ENCODE assay signal across 11 mouse cellular contexts in genomic region chr14:103785096-103785965, GRCm38 (mm10). TPM values are rescaled to one million over a fixed set of nuclear protein-coding genes. Genes with fewer than 3 reads are reported as not detected.
A peak's percentile ranks its signal among the peaks of the same experiment; 100 is the strongest.
DNase-seq lines count a peak whose midpoint lies in the region; ATAC-seq lines count a peak whose summit lies in the region.
"Had no signal": no experiment of that assay in that cellular context is flagged by ENCODE, and none has a peak within 500 bp of the region (broad histone marks: within the 10 kb centered on the region; RNA-seq: fewer than 3 reads in every experiment).

No protein-coding gene starts in this region.

- no peak for DNase-seq in kidney, adult 11 months
- DNase-seq in c-Kit-positive CD71-negative TER-119-negative erythroid progenitor cells, embryonic 14.5 days (ENCODE audit: low read depth): peak; percentile 33
- peak; percentile 5 for DNase-seq in naive thymus-derived CD4-positive, alpha-beta T cell, adult 2 months (ENCODE audit: low read depth)
- no peak for DNase-seq in urinary bladder, adult 18-20 months (ENCODE audit: low spot score in 2 of 2)
- DNase-seq in cerebellum, adult 9-11 months: no peak
- DNase-seq in T-cell, adult 2 months (ENCODE audit: low spot score): no peak

- H3K36me3 ChIP-seq in kidney, embryonic 16.5 days (ENCODE audit: insufficient read depth, low read length): no peaks in the 10 kb centered on the region
- H3K36me3 ChIP-seq in intestine, embryonic 16.5 days (ENCODE audit: control insufficient read depth, insufficient read depth, low read length): no peaks in the 10 kb centered on the region
- H3K36me3 ChIP-seq: hindbrain, embryonic 15.5 days; limb, embryonic 13.5 days; neural tube, embryonic 12.5 days had no signal

- no peaks in the 10 kb centered on the region for H3K27me3 ChIP-seq in kidney, embryonic 16.5 days (ENCODE audit: insufficient read depth, low read length)
- H3K27me3 ChIP-seq in intestine, embryonic 16.5 days (replicated peaks; ENCODE audit: control insufficient read depth, insufficient read depth, low read length): no peaks in the 10 kb centered on the region
- H3K27me3 ChIP-seq: hindbrain, embryonic 15.5 days; limb, embryonic 13.5 days; neural tube, embryonic 12.5 days had no signal

- H3K4me1 ChIP-seq in kidney, embryonic 16.5 days (ENCODE audit: insufficient read depth, low read length): no peaks in the 10 kb centered on the region
- H3K4me1 ChIP-seq in intestine, embryonic 16.5 days (ENCODE audit: control insufficient read depth, insufficient read depth, low read length): no peaks in the 10 kb centered on the region
- H3K4me1 ChIP-seq: hindbrain, embryonic 15.5 days; limb, embryonic 13.5 days; neural tube, embryonic 12.5 days had no signal

- 43% methylated on average over 9 of the region's 9 CpGs for WGBS in kidney, embryonic 16.5 days
- 48% methylated on average over 9 of the region's 9 CpGs for WGBS in intestine, embryonic 16.5 days

- no peaks in the 10 kb centered on the region for H3K9me3 ChIP-seq in kidney, embryonic 16.5 days (ENCODE audit: low read length)
- H3K9me3 ChIP-seq in intestine, embryonic 16.5 days (ENCODE audit: control insufficient read depth, low read length): no peaks in the 10 kb centered on the region
- H3K9me3 ChIP-seq: hindbrain, embryonic 15.5 days; limb, embryonic 13.5 days had no signal

- peak overlapping the region; percentile 51 for H3K27ac ChIP-seq in kidney, embryonic 16.5 days (ENCODE audit: low read length)
- peak overlapping the region; percentile 87 for H3K27ac ChIP-seq in intestine, embryonic 16.5 days (ENCODE audit: low read length)
- H3K27ac ChIP-seq: hindbrain, embryonic 15.5 days; limb, embryonic 13.5 days; neural tube, embryonic 12.5 days had no signal

- peak overlapping the region; percentile 28 for H3K4me2 ChIP-seq in kidney, embryonic 16.5 days (replicated peaks; ENCODE audit: low read depth, low read length)
- 0 out of 2 replicates have a peak overlapping the region, but pooled peaks have one; percentile 22 for H3K4me2 ChIP-seq in intestine, embryonic 16.5 days (ENCODE audit: low read depth, low read length)
- H3K4me2 ChIP-seq: hindbrain, embryonic 15.5 days; limb, embryonic 13.5 days; neural tube, embryonic 12.5 days had no signal

- H3K4me3 ChIP-seq in kidney, embryonic 16.5 days (ENCODE audit: low read length): peak overlapping the region; percentile 24
- H3K4me3 ChIP-seq in intestine, embryonic 16.5 days (ENCODE audit: low read length): no peak overlapping the region
- H3K4me3 ChIP-seq: hindbrain, embryonic 15.5 days; limb, embryonic 13.5 days; neural tube, embryonic 12.5 days had no signal

- peak; percentile 93 for ATAC-seq in kidney, embryonic 16.5 days (ENCODE audit: low FRiP score, low TSS enrichment)
- ATAC-seq in intestine, embryonic 16.5 days: peak; percentile 91

- 0 out of 2 replicates have a peak overlapping the region, but pooled peaks have one; percentile 47 for H3K9ac ChIP-seq in kidney, embryonic 16.5 days (replicated peaks; ENCODE audit: low read length)
- no peak overlapping the region for H3K9ac ChIP-seq in intestine, embryonic 16.5 days (ENCODE audit: low read depth, low read length)
- H3K9ac ChIP-seq: hindbrain, embryonic 15.5 days; limb, embryonic 13.5 days; neural tube, embryonic 12.5 days had no signal

RNA-seq across cellular contexts. Expression of gene Ednrb, which starts 58.9 kb away (rescaled TPM):
- polyA plus RNA-seq in kidney, embryonic 16.5 days (2015; fragmentation: Nextera tagmentation; extraction: Ambion mirVana): 52.7 and 57.7 TPM in 2 replicates
- polyA plus RNA-seq in intestine, embryonic 16.5 days (2015; fragmentation: Nextera tagmentation; extraction: Ambion mirVana): 125 and 133 TPM in 2 replicates

Comparison
In these comparisons a context has a peak if more than half of its experiments do, and no peak if none do; other contexts are left out.
1. DNase-seq: peak in c-Kit-positive CD71-negative TER-119-negative erythroid progenitor cells, embryonic 14.5 days (single experiment) and naive thymus-derived CD4-positive, alpha-beta T cell, adult 2 months (single experiment); none in kidney, adult 11 months (single experiment), urinary bladder, adult 18-20 months (0 of 2), cerebellum, adult 9-11 months (single experiment) and T-cell, adult 2 months (single experiment).